Mouse (Mus musculus): ENCODE results near the gene Ncoa7. TPM values are rescaled to one million over a fixed set of nuclear protein-coding genes. Genes with fewer than 3 reads are reported as not detected.

Ncoa7 gene
- polyA plus RNA-seq, 1 experiment from 2014 or later = 26.6 TPM

DNA sequence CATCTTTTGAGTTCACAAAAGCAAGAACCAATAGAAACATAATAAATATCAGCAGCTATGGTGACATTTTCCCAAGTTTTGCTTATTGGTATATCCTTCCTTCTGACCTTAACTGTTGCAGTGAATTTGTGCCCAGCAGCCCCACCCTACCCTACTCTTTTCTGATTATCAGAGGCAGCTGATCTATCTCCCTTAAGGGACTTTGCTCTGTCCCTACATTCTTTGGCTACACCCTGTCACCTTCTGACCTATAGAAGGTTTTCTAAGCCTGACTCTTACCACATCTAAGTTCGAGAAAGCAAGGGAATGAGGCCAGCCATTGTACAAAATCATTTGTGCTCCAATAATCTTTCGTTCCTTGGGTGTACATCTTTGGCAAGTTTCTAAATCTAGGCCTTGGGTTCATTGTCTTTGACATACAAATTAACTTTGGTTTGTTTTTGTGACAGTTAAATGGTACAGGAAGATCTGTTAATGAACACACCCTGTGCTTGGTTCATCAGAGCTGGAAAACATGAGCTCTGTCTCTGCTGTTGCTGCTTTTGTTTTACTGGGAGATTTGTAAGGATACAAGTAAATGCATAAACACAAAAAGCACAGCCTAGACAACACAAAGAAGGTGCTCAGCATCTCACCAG lies 69.9 kb downstream of the Ncoa7 start:
- Histone ChIP-seq H3K27me3 (ENCODE audit: control insufficient read depth, insufficient read depth, low read length) (no peaks in the 10 kb centered on the region), H3K9me3 (ENCODE audit: control insufficient read depth, low read length) (no peaks in the 10 kb centered on the region), H3K9ac (no peak overlapping the region), H3K27ac (no peak overlapping the region), H3K4me1 (replicated peaks; ENCODE audit: control insufficient read depth, insufficient read depth, low read length) (no peaks in the 10 kb centered on the region), H3K4me2 (replicated peaks) (no peak overlapping the region), H3K36me3 (replicated peaks; ENCODE audit: control insufficient read depth, insufficient read depth) (no peaks in the 10 kb centered on the region), H3K4me3 (replicated peaks; ENCODE audit: low read length) (no peak overlapping the region)
- ATAC-seq (ENCODE audit: low FRiP score) (no peak), DNase-seq (ENCODE audit: low spot score) (no peak)
- WGBS = 38% methylated on average over 2 of the region's 2 CpGs

GRCm38 (mm10) chr10:30731321-30731914 lies 71.7 kb downstream of the Ncoa7 start:
- WGBS = 89% methylated on average over 3 of the region's 3 CpGs
- no peak overlapping the region for H3K27ac ChIP-seq
- H3K4me3 ChIP-seq (replicated peaks; ENCODE audit: low read length) = no peak overlapping the region
- ATAC-seq (ENCODE audit: low FRiP score) (no peak), DNase-seq (ENCODE audit: low spot score) (no peak)
- no peak overlapping the region for H3K9ac ChIP-seq
- H3K9me3 ChIP-seq (ENCODE audit: control insufficient read depth, low read length) = no peaks in the 10 kb centered on the region
- H3K36me3 ChIP-seq (replicated peaks; ENCODE audit: control insufficient read depth, insufficient read depth) = no peaks in the 10 kb centered on the region
- H3K4me2 ChIP-seq (replicated peaks) = no peak overlapping the region
- no peaks in the 10 kb centered on the region for H3K4me1 ChIP-seq (replicated peaks; ENCODE audit: control insufficient read depth, insufficient read depth, low read length)
- H3K27me3 ChIP-seq (ENCODE audit: control insufficient read depth, insufficient read depth, low read length) = no peaks in the 10 kb centered on the region

DNA sequence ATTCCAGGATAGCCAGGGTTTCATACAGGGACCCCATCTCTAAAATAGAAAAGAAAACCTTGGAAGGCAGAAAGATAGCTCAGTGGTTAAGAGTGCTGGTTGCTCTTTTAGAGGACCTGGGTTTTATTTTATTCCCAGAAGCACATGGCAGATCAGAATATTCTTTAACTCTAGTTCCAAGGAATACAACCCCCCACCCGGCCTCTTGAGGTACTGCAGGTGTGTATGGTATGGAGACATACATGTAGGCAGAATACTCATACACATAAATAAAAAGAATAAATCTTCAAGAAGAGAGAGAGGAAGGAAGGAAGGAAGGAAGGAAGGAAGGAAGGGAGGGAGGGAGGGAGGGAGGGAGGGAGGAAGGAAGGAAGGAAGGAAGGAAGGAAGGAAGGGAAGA lies 72.3 kb downstream of the Ncoa7 start:
- ATAC-seq (ENCODE audit: low FRiP score) = no peak
- WGBS = 73% methylated on average over 1 of the region's 1 CpGs

DNA sequence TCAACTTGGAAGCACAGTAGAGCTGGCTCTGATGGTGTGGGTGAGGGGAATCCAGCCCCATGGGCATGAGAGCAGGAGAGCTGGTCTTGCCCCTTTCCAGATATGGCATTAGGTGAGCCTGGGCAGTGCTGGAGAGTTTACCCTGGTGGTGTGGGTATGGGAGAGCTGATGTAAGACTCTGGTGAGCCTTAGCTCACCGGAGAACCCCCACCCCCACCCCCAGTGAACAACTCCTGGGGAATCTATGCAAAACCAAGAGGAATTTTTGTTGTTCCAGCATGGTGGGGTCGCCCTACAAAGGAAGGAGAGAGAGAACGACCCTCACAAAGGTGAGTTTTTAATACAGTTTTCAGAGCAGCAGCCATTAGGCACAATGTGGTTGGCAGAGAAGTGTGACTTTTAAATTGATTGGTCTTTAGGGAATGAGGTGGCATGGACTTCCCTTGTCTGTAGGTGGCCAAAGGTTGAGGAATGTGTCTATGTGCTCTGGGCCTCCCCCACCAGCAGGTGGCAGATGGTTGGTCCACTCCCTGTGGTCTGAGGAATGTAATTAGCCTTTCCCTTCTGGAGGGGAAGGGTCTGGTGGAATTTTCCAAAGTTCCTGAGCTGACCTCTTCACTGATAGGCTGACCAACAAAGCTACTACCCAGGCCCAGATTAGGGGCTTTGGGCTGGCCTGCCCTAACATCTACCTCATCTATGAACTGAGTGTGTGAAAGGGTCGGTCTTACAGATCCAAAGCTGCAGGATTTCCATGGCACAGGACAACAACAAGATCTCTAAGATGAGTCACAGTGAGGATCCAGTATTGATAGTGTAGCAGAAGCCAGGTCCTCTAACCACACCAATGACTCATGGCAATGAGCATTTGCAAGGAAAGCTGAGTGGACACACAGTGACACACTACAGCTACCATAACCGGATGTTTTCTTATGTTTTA lies 73.7 kb downstream of the Ncoa7 start:
- Histone ChIP-seq H3K27ac (no peak overlapping the region), H3K36me3 (replicated peaks; ENCODE audit: control insufficient read depth, insufficient read depth) (no peaks in the 10 kb centered on the region), H3K4me3 (replicated peaks; ENCODE audit: low read length) (no peak overlapping the region), H3K27me3 (ENCODE audit: control insufficient read depth, insufficient read depth, low read length) (no peaks in the 10 kb centered on the region), H3K4me1 (replicated peaks; ENCODE audit: control insufficient read depth, insufficient read depth, low read length) (no peaks in the 10 kb centered on the region), H3K4me2 (replicated peaks) (no peak overlapping the region), H3K9me3 (ENCODE audit: control insufficient read depth, low read length) (no peaks in the 10 kb centered on the region), H3K9ac (no peak overlapping the region)
- DNase-seq (ENCODE audit: low spot score) (no peak), ATAC-seq (ENCODE audit: low FRiP score) (0 out of 2 replicates have a peak, but pooled peaks have one; percentile 22)
- 87% methylated on average over 5 of the region's 5 CpGs for WGBS

More for the DNA sequence above, 72.3 kb downstream of the Ncoa7 start:
- no peak for DNase-seq (ENCODE audit: low spot score)
- Histone ChIP-seq H3K27ac (no peak overlapping the region), H3K4me2 (replicated peaks) (no peak overlapping the region), H3K4me3 (replicated peaks; ENCODE audit: low read length) (no peak overlapping the region), H3K36me3 (replicated peaks; ENCODE audit: control insufficient read depth, insufficient read depth) (no peaks in the 10 kb centered on the region), H3K9ac (no peak overlapping the region), H3K27me3 (ENCODE audit: control insufficient read depth, insufficient read depth, low read length) (no peaks in the 10 kb centered on the region), H3K4me1 (replicated peaks; ENCODE audit: control insufficient read depth, insufficient read depth, low read length) (no peaks in the 10 kb centered on the region), H3K9me3 (ENCODE audit: control insufficient read depth, low read length) (no peaks in the 10 kb centered on the region)

DNA sequence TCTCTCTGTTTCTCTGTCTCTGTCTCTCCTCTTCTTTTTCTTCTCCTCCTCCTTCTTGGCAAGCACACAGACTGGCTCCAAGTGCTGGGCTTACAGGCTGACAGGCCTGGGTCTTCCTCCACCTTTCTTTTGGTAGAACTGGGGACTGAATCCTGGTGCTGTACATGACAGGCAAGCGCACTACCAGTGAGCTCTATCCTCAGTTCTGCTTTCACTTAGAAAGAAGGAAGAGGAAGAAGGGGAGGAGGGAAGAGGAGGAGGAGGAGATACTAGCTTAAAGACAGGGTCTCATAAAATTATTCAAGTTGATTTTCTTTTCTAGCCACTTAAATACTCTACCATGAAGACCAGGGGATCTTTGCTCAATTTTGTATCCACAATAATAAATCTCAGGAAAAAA lies 80.1 kb downstream of the Ncoa7 start:
- Histone ChIP-seq H3K27ac (no peak overlapping the region), H3K36me3 (replicated peaks; ENCODE audit: control insufficient read depth, insufficient read depth) (no peaks in the 10 kb centered on the region), H3K9ac (no peak overlapping the region), H3K4me2 (replicated peaks) (no peak overlapping the region), H3K9me3 (ENCODE audit: control insufficient read depth, low read length) (no peaks in the 10 kb centered on the region), H3K4me3 (replicated peaks; ENCODE audit: low read length) (no peak overlapping the region), H3K27me3 (ENCODE audit: control insufficient read depth, insufficient read depth, low read length) (no peaks in the 10 kb centered on the region), H3K4me1 (replicated peaks; ENCODE audit: control insufficient read depth, insufficient read depth, low read length) (no peaks in the 10 kb centered on the region)
- DNase-seq (ENCODE audit: low spot score) = no peak
- no peak for ATAC-seq (ENCODE audit: low FRiP score)
- WGBS = 89% methylated on average over 1 of the region's 1 CpGs

GRCm38 (mm10) chr10:30720556-30720955 lies 82.6 kb downstream of the Ncoa7 start:
- H3K27me3 ChIP-seq (ENCODE audit: control insufficient read depth, insufficient read depth, low read length) = no peaks in the 10 kb centered on the region
- no peaks in the 10 kb centered on the region for H3K9me3 ChIP-seq (ENCODE audit: control insufficient read depth, low read length)
- ATAC-seq (ENCODE audit: low FRiP score) = 0 out of 2 replicates have a peak, but pooled peaks have one; percentile 29
- WGBS = 93% methylated on average over 3 of the region's 3 CpGs
- H3K9ac ChIP-seq = no peak overlapping the region
- H3K4me2 ChIP-seq (replicated peaks) = no peak overlapping the region
- H3K27ac ChIP-seq = no peak overlapping the region
- no peaks in the 10 kb centered on the region for H3K4me1 ChIP-seq (replicated peaks; ENCODE audit: control insufficient read depth, insufficient read depth, low read length)
- H3K36me3 ChIP-seq (replicated peaks; ENCODE audit: control insufficient read depth, insufficient read depth) = no peaks in the 10 kb centered on the region
- no peak overlapping the region for H3K4me3 ChIP-seq (replicated peaks; ENCODE audit: low read length)
- DNase-seq (ENCODE audit: low spot score) = no peak

- DNase-seq (ENCODE audit: low spot score) (no peak), ATAC-seq (ENCODE audit: low FRiP score) (no peak)
- Histone ChIP-seq H3K4me1 (replicated peaks; ENCODE audit: control insufficient read depth, insufficient read depth, low read length) (no peaks in the 10 kb centered on the region), H3K4me2 (replicated peaks) (no peak overlapping the region), H3K4me3 (replicated peaks; ENCODE audit: low read length) (no peak overlapping the region), H3K27ac (no peak overlapping the region), H3K36me3 (replicated peaks; ENCODE audit: control insufficient read depth, insufficient read depth) (no peaks in the 10 kb centered on the region), H3K27me3 (ENCODE audit: control insufficient read depth, insufficient read depth, low read length) (no peaks in the 10 kb centered on the region), H3K9me3 (ENCODE audit: control insufficient read depth, low read length) (no peaks in the 10 kb centered on the region), H3K9ac (no peak overlapping the region)
- 85% methylated on average over 1 of the region's 1 CpGs for WGBS
These were observed 83.2 kb downstream of the Ncoa7 start for GRCm38 (mm10) chr10:30719947-30720346.

DNA sequence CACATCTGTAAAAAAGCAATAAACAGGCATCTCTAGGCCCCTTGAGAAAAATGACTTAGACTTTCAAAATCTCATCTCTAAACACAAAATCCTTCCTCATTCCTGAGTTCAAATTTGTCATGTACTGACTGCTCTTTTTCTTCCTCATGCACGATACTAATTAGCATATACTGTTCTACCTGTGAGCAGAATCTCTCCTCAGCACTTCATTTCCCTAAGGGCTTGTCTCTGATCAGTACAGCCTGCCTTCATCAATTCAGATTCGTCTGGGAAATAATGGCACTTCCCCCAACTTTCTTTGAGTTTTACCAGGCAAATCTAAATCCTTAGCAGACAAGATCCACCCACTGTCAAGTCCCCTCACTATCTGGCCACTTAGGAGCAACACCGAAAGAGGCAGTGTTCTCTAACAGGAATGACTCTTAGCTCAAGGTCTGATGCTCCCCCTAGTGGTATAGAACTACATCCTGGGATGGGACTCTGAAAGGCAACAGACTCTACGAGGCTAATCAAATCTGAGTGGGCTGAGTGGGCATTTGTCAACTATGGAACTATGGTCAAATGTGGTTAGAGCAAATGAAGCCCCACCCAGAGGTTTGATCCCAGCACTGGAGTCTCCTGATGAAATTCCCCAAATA lies 84.3 kb downstream of the Ncoa7 start:
- Histone ChIP-seq H3K9me3 (ENCODE audit: control insufficient read depth, low read length) (no peaks in the 10 kb centered on the region), H3K27me3 (ENCODE audit: control insufficient read depth, insufficient read depth, low read length) (no peaks in the 10 kb centered on the region), H3K9ac (no peak overlapping the region), H3K4me3 (replicated peaks; ENCODE audit: low read length) (no peak overlapping the region), H3K27ac (no peak overlapping the region), H3K4me2 (replicated peaks) (no peak overlapping the region), H3K4me1 (replicated peaks; ENCODE audit: control insufficient read depth, insufficient read depth, low read length) (no peaks in the 10 kb centered on the region), H3K36me3 (replicated peaks; ENCODE audit: control insufficient read depth, insufficient read depth) (no peaks in the 10 kb centered on the region)
- 27% methylated on average over 4 of the region's 4 CpGs for WGBS
- DNase-seq (ENCODE audit: low spot score) = peak; percentile 57
- ATAC-seq (ENCODE audit: low FRiP score) = peak; percentile 76; the same call in 1 of the 2 replicates

GRCm38 (mm10) chr10:30716171-30716570 lies 87.0 kb downstream of the Ncoa7 start:
- no peak overlapping the region for H3K27ac ChIP-seq
- H3K36me3 ChIP-seq (replicated peaks; ENCODE audit: control insufficient read depth, insufficient read depth) = no peaks in the 10 kb centered on the region
- H3K9me3 ChIP-seq (ENCODE audit: control insufficient read depth, low read length) = no peaks in the 10 kb centered on the region
- DNase-seq (ENCODE audit: low spot score) (no peak), ATAC-seq (ENCODE audit: low FRiP score) (no peak)
- no peaks in the 10 kb centered on the region for H3K4me1 ChIP-seq (replicated peaks; ENCODE audit: control insufficient read depth, insufficient read depth, low read length)
- H3K27me3 ChIP-seq (ENCODE audit: control insufficient read depth, insufficient read depth, low read length) = no peaks in the 10 kb centered on the region
- H3K4me3 ChIP-seq (replicated peaks; ENCODE audit: low read length) = no peak overlapping the region
- H3K9ac ChIP-seq = no peak overlapping the region
- H3K4me2 ChIP-seq (replicated peaks) = no peak overlapping the region

Measured in hindbrain, embryonic 14.5 days (tissue).